Mouse (Mus musculus) inflammation-experienced regulatory T-cells, adult 6 months (primary cell): ENCODE results near the gene Prelp. TPM values are rescaled to one million over a fixed set of nuclear protein-coding genes. Genes with fewer than 3 reads are reported as not detected.

Source experiments
- ATAC-seq: one replicate; pipeline ENCODE4 v1.8.0; 2017
- polyA plus RNA-seq, 3 experiments: library from polyadenylated mRNA; unstranded; fragments of 100-300 nt; shearing (Covaris generic); gene quantifications; one replicate each; pipeline ENCODE4 v1.2.1; 2017

The Prelp gene
- polyA plus RNA-seq, 3 experiments from 2014 or later, result not detected

GRCm38 (mm10) chr1:133933301-133934195 lies 12.3 kb upstream of the Prelp start:
- ATAC-seq, result no peak

- no peak for ATAC-seq
Measured at GRCm38 (mm10) chr1:133929980-133930379, 8.8 kb upstream of the Prelp start.

- ATAC-seq, result no peak
Measured at GRCm38 (mm10) chr1:133925223-133925622, 4.0 kb upstream of the Prelp start.

- no peak for ATAC-seq
Measured at GRCm38 (mm10) chr1:133924141-133924875, 3.1 kb upstream of the Prelp start.

- no peak for ATAC-seq
Measured at GRCm38 (mm10) chr1:133923071-133923470, 1.9 kb upstream of the Prelp start.

- no peak for ATAC-seq
Measured at GRCm38 (mm10) chr1:133920876-133921275, 338 bp downstream of the Prelp start.

- no peak for ATAC-seq
Measured at GRCm38 (mm10) chr1:133920401-133920800, 813 bp downstream of the Prelp start.

- ATAC-seq, result no peak
Measured at GRCm38 (mm10) chr1:133918088-133918470, 3.1 kb downstream of the Prelp start.

GRCm38 (mm10) chr1:133917456-133918087 lies 3.6 kb downstream of the Prelp start:
- ATAC-seq, result no peak

- no peak for ATAC-seq
Measured at GRCm38 (mm10) chr1:133915723-133916355, 5.4 kb downstream of the Prelp start.

- ATAC-seq, result no peak
Measured at GRCm38 (mm10) chr1:133915115-133915514, 6.1 kb downstream of the Prelp start.

GRCm38 (mm10) chr1:133913018-133913417 lies 8.2 kb downstream of the Prelp start:
- no peak for ATAC-seq

- no peak for ATAC-seq
Measured at GRCm38 (mm10) chr1:133911456-133911855, 9.8 kb downstream of the Prelp start.

- ATAC-seq, result no peak
Measured at GRCm38 (mm10) chr1:133911008-133911407, 10.2 kb downstream of the Prelp start.

GRCm38 (mm10) chr1:133910108-133910507 lies 11.1 kb downstream of the Prelp start:
- no peak for ATAC-seq

GRCm38 (mm10) chr1:133908659-133909575 lies 12.3 kb downstream of the Prelp start:
- ATAC-seq, result peak; percentile 62

GRCm38 (mm10) chr1:133907949-133908658 lies 13.1 kb downstream of the Prelp start, which contains the start of gene Optc:
Gene Optc, minus strand, starts transcription at chr1:133907999.
- no peak for ATAC-seq

GRCm38 (mm10) chr1:133906420-133906819 lies 14.8 kb downstream of the Prelp start:
- no peak for ATAC-seq

- ATAC-seq, result no peak
Measured at GRCm38 (mm10) chr1:133900825-133901224, 20.4 kb downstream of the Prelp start.

- no peak for ATAC-seq
Measured at GRCm38 (mm10) chr1:133899043-133899542, 22.1 kb downstream of the Prelp start.

GRCm38 (mm10) chr1:133897293-133897692 lies 23.9 kb downstream of the Prelp start:
- ATAC-seq, result no peak
